Mouse (Mus musculus) kidney, adult 18-20 months (tissue): ENCODE measurements around the gene Ccnjl.

Source experiments
- DNase-seq: peaks from one replicate; pipeline ENCODE4 v3.0.0; 2021

Ccnjl gene

GRCm38 (mm10) chr11:43528078-43528682 lies 404 bp upstream of the Ccnjl start:
- DNase-seq: no peak

GRCm38 (mm10) chr11:43530043-43530442 lies 1.5 kb downstream of the Ccnjl start:
- DNase-seq: no peak

GRCm38 (mm10) chr11:43531619-43532018 lies 3.0 kb downstream of the Ccnjl start:
- no peak for DNase-seq

GRCm38 (mm10) chr11:43537074-43537473 lies 8.5 kb downstream of the Ccnjl start:
- no peak for DNase-seq

- no peak for DNase-seq
Measured at GRCm38 (mm10) chr11:43539863-43540262, 11.3 kb downstream of the Ccnjl start.

GRCm38 (mm10) chr11:43543711-43544466 lies 15.3 kb downstream of the Ccnjl start:
- no peak for DNase-seq

- DNase-seq: no peak
Measured at GRCm38 (mm10) chr11:43544819-43545218, 16.2 kb downstream of the Ccnjl start.

- DNase-seq: no peak
Measured at GRCm38 (mm10) chr11:43545873-43546475, 17.4 kb downstream of the Ccnjl start.

GRCm38 (mm10) chr11:43546678-43547077 lies 18.1 kb downstream of the Ccnjl start:
- DNase-seq: no peak

GRCm38 (mm10) chr11:43548148-43548547 lies 19.6 kb downstream of the Ccnjl start:
- peak; percentile 27 for DNase-seq

- no peak for DNase-seq
Measured at GRCm38 (mm10) chr11:43548657-43549435, 20.3 kb downstream of the Ccnjl start.

- DNase-seq: peak; percentile 69
Measured at GRCm38 (mm10) chr11:43549701-43550100, 21.1 kb downstream of the Ccnjl start.

- DNase-seq: no peak
Measured at GRCm38 (mm10) chr11:43551756-43552155, 23.2 kb downstream of the Ccnjl start.

- DNase-seq: no peak
Measured at GRCm38 (mm10) chr11:43552675-43553074, 24.1 kb downstream of the Ccnjl start.

GRCm38 (mm10) chr11:43556538-43556937 lies 28.0 kb downstream of the Ccnjl start:
- no peak for DNase-seq

GRCm38 (mm10) chr11:43559515-43560292 lies 31.1 kb downstream of the Ccnjl start:
- no peak for DNase-seq

GRCm38 (mm10) chr11:43563654-43564244 lies 35.2 kb downstream of the Ccnjl start:
- no peak for DNase-seq

GRCm38 (mm10) chr11:43565414-43565813 lies 36.8 kb downstream of the Ccnjl start:
- DNase-seq: no peak

- DNase-seq: no peak
Measured at GRCm38 (mm10) chr11:43565852-43566251, 37.3 kb downstream of the Ccnjl start.

- no peak for DNase-seq
Measured at GRCm38 (mm10) chr11:43566696-43567095, 38.1 kb downstream of the Ccnjl start.

GRCm38 (mm10) chr11:43568263-43568662 lies 39.7 kb downstream of the Ccnjl start:
- DNase-seq: peak; percentile 50

GRCm38 (mm10) chr11:43569188-43569587 lies 40.6 kb downstream of the Ccnjl start:
- DNase-seq: no peak
